In genomic region chr4:147350541-147350940, GRCm38 (mm10) we compare ENCODE assay signal across 18 mouse cellular contexts. TPM values are rescaled to one million over a fixed set of nuclear protein-coding genes. Genes with fewer than 3 reads are reported as not detected.
A peak's percentile ranks its signal among the peaks of the same experiment; 100 is the strongest.
DNase-seq lines count a peak whose midpoint lies in the region; ATAC-seq lines count a peak whose summit lies in the region.
"Not testable (repeated sequence)": the region's sequence is repeated elsewhere in the genome, so short reads cannot be mapped to it uniquely, and the experiment has no call there.
"Had no signal": no experiment of that assay in that cellular context is flagged by ENCODE, and none has a peak within 500 bp of the region (broad histone marks: within the 10 kb centered on the region; RNA-seq: fewer than 3 reads in every experiment).

No protein-coding gene starts in this region.

- H3K27ac ChIP-seq in forebrain, embryonic 11.5 days (ENCODE audit: low read depth, low read length); heart, embryonic 11.5 days (ENCODE audit: low read depth, low read length); intestine, embryonic 14.5 days (ENCODE audit: low read depth); limb, embryonic 11.5 days (replicated peaks; ENCODE audit: low read depth, low read length): not testable (repeated sequence)

- ATAC-seq in forebrain, embryonic 11.5 days (replicated peaks; ENCODE audit: low FRiP score), result 0 out of 2 replicates have a peak, but pooled peaks have one; percentile 44
- ATAC-seq in heart, embryonic 11.5 days (replicated peaks; ENCODE audit: insufficient number of reproducible peaks, low FRiP score, low TSS enrichment), result peak; percentile 61; the same call in 1 of the 2 replicates
- 0 out of 2 replicates have a peak, but pooled peaks have one; percentile 19 for ATAC-seq in intestine, embryonic 14.5 days (replicated peaks; ENCODE audit: low FRiP score, low TSS enrichment, low read depth)
- 0 out of 2 replicates have a peak, but pooled peaks have one; percentile 82 for ATAC-seq in limb, embryonic 11.5 days (ENCODE audit: insufficient number of reproducible peaks, low FRiP score, low TSS enrichment, low read depth)
- ATAC-seq in monocyte, adult 5-6 weeks (replicated peaks; ENCODE audit: insufficient number of reproducible peaks, low FRiP score, low TSS enrichment, poor library complexity, severe bottlenecking), result peak; percentile 75

- DNase-seq in forebrain, embryonic 11.5 days (ENCODE audit: low spot score), result peak; percentile 41
- not testable (repeated sequence) for DNase-seq in intestine, embryonic 14.5 days (ENCODE audit: low spot score); limb, embryonic 11.5 days (ENCODE audit: low spot score)
- peak; percentile 20 to 59 for DNase-seq in urinary bladder, postnatal 4 days (ENCODE audit: low spot score in 2 of 2)

- not testable (repeated sequence) for H3K4me1 ChIP-seq in forebrain, embryonic 11.5 days (replicated peaks; ENCODE audit: control insufficient read depth, insufficient read depth, low read length); heart, embryonic 11.5 days (ENCODE audit: control insufficient read depth, insufficient read depth, low read length); intestine, embryonic 14.5 days (replicated peaks; ENCODE audit: control insufficient read depth, insufficient read depth, low read length); limb, embryonic 11.5 days (ENCODE audit: control insufficient read depth, insufficient read depth, low read length); megakaryocyte, embryonic 14.5 days

- H3K4me3 ChIP-seq in forebrain, embryonic 11.5 days (ENCODE audit: low read depth, low read length); heart, embryonic 11.5 days (ENCODE audit: low read depth, low read length); intestine, embryonic 14.5 days (ENCODE audit: low read depth, low read length); limb, embryonic 11.5 days (ENCODE audit: low read depth, low read length): not testable (repeated sequence)
- peak overlapping the region; percentile 30 for H3K4me3 ChIP-seq in megakaryocyte, embryonic 14.5 days (replicated peaks)

- H3K36me3 ChIP-seq in forebrain, embryonic 11.5 days (ENCODE audit: control insufficient read depth, insufficient read depth, low read length); heart, embryonic 11.5 days (ENCODE audit: control insufficient read depth, insufficient read depth, low read length); intestine, embryonic 14.5 days (ENCODE audit: control insufficient read depth, insufficient read depth, low read length); limb, embryonic 11.5 days (ENCODE audit: control insufficient read depth, insufficient read depth, low read length); megakaryocyte, embryonic 14.5 days (replicated peaks; ENCODE audit: low read length): not testable (repeated sequence)

- H3K4me2 ChIP-seq in forebrain, embryonic 11.5 days (ENCODE audit: low read depth, low read length, severe bottlenecking); heart, embryonic 11.5 days; intestine, embryonic 14.5 days (ENCODE audit: low read length); limb, embryonic 11.5 days (ENCODE audit: low read depth, severe bottlenecking): not testable (repeated sequence)

- 91% methylated on average over 2 of the region's 2 CpGs for WGBS in forebrain, embryonic 11.5 days
- 76% methylated on average over 2 of the region's 2 CpGs for WGBS in heart, embryonic 11.5 days (ENCODE audit: insufficient replicate concordance)
- 89% methylated on average over 2 of the region's 2 CpGs for WGBS in intestine, embryonic 14.5 days
- WGBS in limb, embryonic 11.5 days, result 92% methylated on average over 2 of the region's 2 CpGs

- H3K9me3 ChIP-seq in forebrain, embryonic 11.5 days (ENCODE audit: control insufficient read depth, low read length), result peaks cover 33% of the 10 kb centered on the region
- peaks cover 35% of the 10 kb centered on the region for H3K9me3 ChIP-seq in heart, embryonic 11.5 days (replicated peaks; ENCODE audit: control insufficient read depth, low read length)
- H3K9me3 ChIP-seq in intestine, embryonic 14.5 days (ENCODE audit: control insufficient read depth, low read length), result peaks cover 25% of the 10 kb centered on the region
- peaks cover 32% of the 10 kb centered on the region for H3K9me3 ChIP-seq in limb, embryonic 11.5 days (ENCODE audit: control insufficient read depth, low read length)
- H3K9me3 ChIP-seq in megakaryocyte, embryonic 14.5 days, result peaks cover 38% of the 10 kb centered on the region

- not testable (repeated sequence) for H3K27me3 ChIP-seq in forebrain, embryonic 11.5 days (ENCODE audit: control insufficient read depth, insufficient read depth, low read length); heart, embryonic 11.5 days (ENCODE audit: control insufficient read depth, insufficient read depth, low read length); intestine, embryonic 14.5 days (replicated peaks; ENCODE audit: control insufficient read depth, insufficient read depth, low read length); limb, embryonic 11.5 days (ENCODE audit: control insufficient read depth, insufficient read depth, low read length); megakaryocyte, embryonic 14.5 days (replicated peaks)

- not testable (repeated sequence) for H3K9ac ChIP-seq in forebrain, embryonic 11.5 days (ENCODE audit: low read length); heart, embryonic 11.5 days (ENCODE audit: low read depth, low read length); intestine, embryonic 14.5 days (ENCODE audit: low read length); limb, embryonic 11.5 days (ENCODE audit: low read length)

RNA-seq across cellular contexts. Expression of gene Zfp978, which starts 10.6 kb away (rescaled TPM):
- polyA plus RNA-seq in forebrain, embryonic 11.5 days (2014; fragmentation: Nextera tagmentation; extraction: Ambion mirVana), result 0.20 TPM in 1 of 2 replicates, not detected in the other
- 0.20 TPM in 1 of 2 replicates, not detected in the other for polyA plus RNA-seq in heart, embryonic 11.5 days (2014; fragmentation: Nextera tagmentation; extraction: Ambion mirVana)
- polyA plus RNA-seq in intestine, embryonic 14.5 days (2014; fragmentation: Nextera tagmentation; extraction: Ambion mirVana), result not detected in 2 replicates
- not detected in 2 replicates for polyA plus RNA-seq in limb, embryonic 11.5 days (2014; fragmentation: Nextera tagmentation; extraction: Ambion mirVana)
- not detected in 2 replicates for polyA plus RNA-seq in megakaryocyte, embryonic 14.5 days (2012; ENCODE audit: insufficient read depth, low replicate concordance)
- total RNA-seq in monocyte, adult 5-6 weeks (2017), result not detected in 3 replicates
- total RNA-seq: gastrocnemius, postnatal 36 days; layer of hippocampus, postnatal 14 days had no signal
- polyA plus RNA-seq: erythroblast, embryonic 14.5 days; forebrain, embryonic 16.5 days; heart, embryonic 14.5 days; kidney, embryonic 15.5 days; limb, embryonic 12.5 days; lung, postnatal 0 days; neural tube, embryonic 14.5 days had no signal

RNA-seq across cellular contexts. Expression of gene Zfp988, which starts 45.1 kb away (rescaled TPM):
- polyA plus RNA-seq in forebrain, embryonic 11.5 days (2014; fragmentation: Nextera tagmentation; extraction: Ambion mirVana), result 0.31 TPM in 1 of 2 replicates, not detected in the other
- polyA plus RNA-seq in heart, embryonic 11.5 days (2014; fragmentation: Nextera tagmentation; extraction: Ambion mirVana), result 0.11 TPM in 1 of 2 replicates, not detected in the other
- 0.43 and 0.55 TPM in 2 replicates for polyA plus RNA-seq in intestine, embryonic 14.5 days (2014; fragmentation: Nextera tagmentation; extraction: Ambion mirVana)
- 0.11 and 0.15 TPM in 2 replicates for polyA plus RNA-seq in limb, embryonic 11.5 days (2014; fragmentation: Nextera tagmentation; extraction: Ambion mirVana)
- not detected in 2 replicates for polyA plus RNA-seq in megakaryocyte, embryonic 14.5 days (2012; ENCODE audit: insufficient read depth, low replicate concordance)
- not detected in 3 replicates for total RNA-seq in monocyte, adult 5-6 weeks (2017)
- total RNA-seq: common myeloid progenitor, adult 5-6 weeks; gastrocnemius, postnatal 36 days had no signal
- polyA plus RNA-seq: embryonic facial prominence, embryonic 11.5 days; erythroblast, embryonic 14.5 days; forebrain, embryonic 16.5 days; heart, embryonic 14.5 days; limb, embryonic 12.5 days; lung, postnatal 0 days had no signal

Comparison
In these comparisons a context has a peak if more than half of its experiments do, and no peak if none do; other contexts are left out.
1. ATAC-seq: peak in every context shown above with its lines; median percentile 82 in limb, embryonic 11.5 days; 75 in monocyte, adult 5-6 weeks; 61 in heart, embryonic 11.5 days; 44 in forebrain, embryonic 11.5 days; 19 in intestine, embryonic 14.5 days.